Mouse (Mus musculus) erythroid progenitor cell, adult 5-6 weeks (primary cell): ENCODE data around the gene Plxnd1. TPM values are rescaled to one million over a fixed set of nuclear protein-coding genes. Genes with fewer than 3 reads are reported as not detected.

Source experiments
- ATAC-seq: replicated peaks from 2 replicates; pipeline ENCODE4 v1.8.0; 2016; ENCODE audit warnings: moderate number of reproducible peaks, mild to moderate bottlenecking, moderate TSS enrichment, inconsistent platforms; ENCODE audit not compliant: poor library complexity, low FRiP score, severe bottlenecking
- total RNA-seq, 2 experiments: library from RNA; stranded (forward) in 1 of 2; stranded (reverse) in 1 of 2; fragments of 150-400 nt in 1 of 2; fragments of 186-747, 209-891 nt in 1 of 2; gene quantifications; 2 replicates each; pipeline versions ENCODE4 v1.2.3 to v1.2.4; 2015 to 2017; ENCODE audit warnings: low replicate concordance in 2 of 2

Gene Plxnd1
- total RNA-seq, 2 experiments from 2014 or later = 2.0 to 9.6 TPM

DNA sequence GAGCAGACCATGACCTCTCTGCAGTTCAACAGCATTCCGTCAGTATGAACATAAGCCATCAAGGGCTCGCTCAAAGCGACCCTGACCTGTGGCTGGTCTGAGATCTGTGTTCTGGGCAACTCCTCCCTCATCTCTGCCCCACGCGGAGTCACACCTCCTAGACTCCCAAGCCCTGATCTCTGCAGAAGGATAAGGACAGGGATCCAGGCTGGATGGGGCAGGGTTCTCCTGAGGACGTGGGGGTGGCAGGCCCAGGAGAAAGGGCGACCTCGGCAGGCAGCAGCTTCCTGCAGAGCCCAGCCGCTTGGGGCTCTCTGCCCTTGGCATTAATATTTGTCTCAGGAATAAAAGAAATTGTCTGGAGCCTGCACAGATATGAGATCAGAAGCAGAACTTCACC is 9.2 kb downstream of the Plxnd1 start:
- no peak for ATAC-seq

GRCm38 (mm10) chr6:115984580-115984979 is 10.2 kb downstream of the Plxnd1 start:
- ATAC-seq = no peak

DNA sequence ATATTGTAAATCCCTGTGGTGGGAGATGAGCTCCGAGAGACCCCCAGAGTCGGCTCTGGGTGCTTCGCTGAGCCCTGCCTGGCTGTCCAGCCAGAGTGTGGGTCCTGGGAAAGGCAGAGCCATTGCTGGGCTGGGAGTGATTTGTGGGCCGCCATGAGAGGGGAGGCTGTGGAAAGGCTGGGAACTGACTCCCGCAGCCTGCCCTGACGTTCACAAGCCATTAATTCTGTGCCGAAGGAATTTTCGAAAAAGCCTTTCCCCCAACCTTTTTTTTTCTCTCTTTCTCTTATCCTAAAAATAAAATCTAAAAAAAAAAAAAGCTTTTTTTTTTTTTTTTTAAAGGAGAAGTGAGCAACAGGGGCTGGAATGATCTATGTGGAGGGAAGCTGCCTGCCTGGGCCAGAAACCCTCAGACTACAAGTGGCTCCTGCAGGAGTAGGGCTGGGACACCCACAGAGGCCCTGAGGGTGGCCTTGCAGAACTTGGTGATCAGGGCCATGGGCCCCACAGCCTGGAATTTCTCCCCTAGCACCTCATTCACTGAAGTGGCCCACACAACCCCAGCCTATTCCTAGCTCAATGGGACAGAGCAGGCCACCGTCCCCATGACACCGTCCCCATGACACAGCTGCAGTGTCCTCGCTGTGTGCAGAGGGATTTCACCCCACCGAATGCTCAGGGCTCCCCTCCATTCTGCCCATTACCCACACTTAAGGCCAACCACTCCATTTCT is 11.3 kb downstream of the Plxnd1 start:
- ATAC-seq = no peak

DNA sequence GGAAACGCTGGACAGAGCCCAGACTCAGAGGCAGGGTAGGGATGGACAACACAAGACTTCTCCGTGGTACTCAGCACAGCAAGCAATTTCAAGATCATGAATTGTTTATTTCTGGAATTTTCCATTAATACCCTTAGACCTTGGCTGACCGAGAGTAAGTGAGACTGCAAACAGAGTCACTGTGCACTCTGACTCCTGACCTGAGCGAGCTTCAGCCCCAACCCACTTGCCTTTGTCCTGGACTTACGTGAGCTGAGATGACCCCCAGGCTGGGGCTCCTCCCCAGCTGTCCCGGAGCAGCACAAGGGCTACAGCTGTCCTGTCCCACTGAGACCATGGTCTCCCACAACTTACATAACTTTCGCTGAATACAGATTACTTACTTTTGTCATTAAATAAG is 11.9 kb downstream of the Plxnd1 start:
- ATAC-seq = no peak

DNA sequence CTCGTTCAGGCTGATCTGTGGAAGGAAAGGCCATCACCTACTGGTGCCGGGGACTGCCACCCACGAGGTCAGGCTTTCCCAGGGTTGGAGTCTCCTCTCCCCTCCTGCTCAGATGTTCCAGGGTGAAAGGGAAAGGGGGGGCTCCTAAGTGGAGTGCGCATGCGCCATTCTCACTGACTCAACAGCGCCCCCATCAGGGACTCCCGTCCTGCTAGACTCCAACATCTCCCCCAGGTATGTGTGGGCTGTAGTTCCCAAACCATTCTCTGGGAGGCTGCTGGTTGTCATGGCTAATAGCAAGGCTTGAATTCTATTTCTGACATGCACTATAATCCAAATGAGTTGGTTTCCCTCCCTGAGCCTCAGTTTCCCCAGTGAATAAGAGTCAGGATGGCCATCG is 16.2 kb downstream of the Plxnd1 start:
- ATAC-seq = no peak

DNA sequence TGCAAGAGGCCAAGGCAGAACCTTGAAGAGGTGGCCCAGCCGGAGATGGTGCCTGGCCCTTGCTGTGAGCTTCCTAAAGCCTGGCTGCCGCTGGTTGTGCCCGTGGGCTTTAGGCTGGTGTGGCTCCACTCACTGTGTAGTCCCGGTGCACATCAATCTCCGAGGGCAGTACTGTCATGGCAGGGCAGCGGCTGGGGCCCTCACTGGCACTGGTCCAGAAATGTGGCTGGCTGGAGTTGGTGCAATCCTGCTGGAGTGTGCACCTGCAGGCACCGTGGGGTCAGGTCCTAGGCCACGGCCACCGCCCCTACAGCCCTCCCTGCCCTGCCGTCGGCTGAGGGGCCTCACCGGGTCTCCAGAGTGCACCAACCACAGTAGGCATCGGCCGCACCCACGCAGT is 17.0 kb downstream of the Plxnd1 start:
- no peak for ATAC-seq

DNA sequence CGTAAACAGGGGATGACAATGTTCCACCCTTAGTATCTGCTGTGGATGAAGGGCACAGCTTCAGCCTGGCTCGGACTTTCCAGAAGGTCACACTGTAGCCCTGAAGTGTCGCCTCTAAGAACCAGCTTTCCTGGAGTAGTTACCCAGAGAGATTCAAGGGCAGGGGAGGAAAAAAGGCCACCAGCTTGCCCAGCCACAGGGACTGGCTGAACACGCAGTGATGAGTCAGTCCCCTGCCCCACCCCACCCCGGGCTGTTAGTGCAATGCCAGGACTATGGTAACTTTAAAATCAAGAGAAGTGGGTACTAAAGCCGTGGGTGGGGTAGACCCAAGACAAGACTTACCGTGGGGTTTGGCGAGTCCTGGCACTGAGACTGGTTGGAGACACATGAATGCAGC is 19.2 kb downstream of the Plxnd1 start:
- no peak for ATAC-seq

DNA sequence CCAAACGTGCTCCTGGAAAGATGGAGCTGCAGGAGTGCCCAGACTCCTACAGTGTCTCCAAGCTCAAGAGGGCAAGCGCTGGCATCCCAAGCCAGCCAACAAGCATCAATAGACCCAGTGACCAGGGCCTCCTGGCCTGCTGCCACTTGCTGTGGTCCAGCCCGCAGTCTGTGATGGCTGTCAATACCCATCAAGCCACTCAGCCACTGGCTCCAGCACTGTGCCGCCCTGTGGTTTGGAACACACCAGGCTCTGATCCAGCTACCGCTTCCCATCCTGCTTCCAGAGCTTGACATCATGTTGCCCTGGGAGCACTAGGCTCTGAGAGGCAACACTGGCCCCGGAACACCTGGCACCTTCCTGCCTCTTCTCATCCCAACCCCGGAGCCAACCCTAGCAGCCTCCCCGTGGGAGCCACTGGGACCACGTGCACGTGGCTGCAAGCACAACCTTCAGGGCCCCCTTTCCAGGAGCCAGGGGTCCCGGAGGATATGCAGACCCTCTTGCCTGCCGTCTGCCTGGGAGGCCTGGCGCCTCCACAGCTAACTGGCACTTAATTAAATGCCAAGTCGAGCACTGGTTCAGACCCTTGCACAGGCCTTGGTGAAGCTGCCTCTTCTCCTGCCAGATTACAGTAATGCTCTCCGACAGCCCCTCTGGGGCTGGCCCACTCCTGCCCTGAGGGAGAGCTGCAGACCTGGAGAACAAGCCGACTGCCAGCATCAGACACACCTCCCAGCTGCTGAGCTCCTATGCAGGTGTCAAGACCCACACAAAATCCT is 20.7 kb downstream of the Plxnd1 start:
- ATAC-seq = no peak

DNA sequence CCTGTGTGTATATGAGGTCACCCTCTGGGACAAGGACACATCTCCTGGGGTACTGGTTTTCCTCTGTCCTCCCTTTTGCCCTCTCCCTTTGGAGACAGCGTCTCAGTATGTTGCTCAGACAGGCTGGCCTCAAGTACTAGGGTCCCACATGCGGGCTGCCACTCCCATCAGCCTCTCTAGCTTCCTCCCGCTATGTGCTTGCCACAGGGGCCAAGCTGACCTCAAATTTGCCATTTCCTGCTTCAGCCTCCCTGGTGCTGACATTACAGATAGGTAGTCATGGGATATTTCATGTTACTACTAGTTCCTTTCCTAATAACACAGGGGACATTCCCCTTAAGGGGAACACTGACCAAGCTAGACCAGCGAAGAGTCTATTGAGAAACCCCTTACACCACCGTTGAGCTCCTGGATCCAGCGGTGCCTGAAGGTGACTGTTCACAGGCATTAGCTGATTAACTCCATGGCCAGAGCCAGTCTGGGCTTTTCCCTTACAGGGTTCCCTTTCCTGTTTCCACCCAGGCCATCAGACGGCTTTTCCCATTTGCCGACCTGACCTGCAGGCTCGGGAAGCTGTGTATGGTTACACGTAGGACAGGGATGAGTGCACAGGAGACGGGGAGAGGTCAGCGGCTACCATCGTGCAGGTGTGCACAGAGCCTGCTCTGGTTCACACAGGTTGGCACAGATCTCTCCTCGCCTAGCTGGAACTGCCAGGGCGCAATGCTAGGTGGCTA is 21.5 kb downstream of the Plxnd1 start:
- no peak for ATAC-seq

DNA sequence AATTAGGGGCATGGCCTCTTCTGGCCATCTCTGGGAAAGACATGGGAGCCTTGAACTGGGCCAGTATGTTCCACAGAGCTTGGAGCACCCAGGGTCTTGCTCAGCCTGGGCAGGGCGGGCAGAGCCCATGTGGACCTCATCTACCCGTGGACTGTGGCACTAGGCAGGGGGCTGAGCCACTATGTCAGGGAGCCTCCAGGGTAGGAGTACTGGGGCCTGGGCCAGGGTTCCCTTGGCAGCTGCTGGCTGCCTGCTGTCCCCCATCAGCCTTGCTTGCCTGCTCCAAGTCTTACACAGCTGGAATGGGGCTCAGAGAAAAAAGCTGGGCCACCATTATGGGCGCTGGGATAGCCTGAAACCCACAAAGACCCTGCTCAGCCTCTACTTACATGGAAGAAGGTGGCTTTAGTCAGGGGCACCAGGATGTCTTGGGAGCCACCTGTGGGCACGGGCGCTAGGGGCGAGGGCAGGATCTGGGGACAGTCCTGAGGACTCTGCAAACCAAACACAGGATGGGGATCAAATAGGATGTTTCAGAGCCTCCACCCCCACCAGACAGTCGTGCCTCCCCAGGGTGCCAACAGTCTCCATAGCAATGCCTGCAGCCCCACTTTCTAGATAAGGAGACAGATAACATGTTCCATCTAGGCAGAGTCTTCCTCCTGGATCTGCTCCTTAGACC is 22.6 kb downstream of the Plxnd1 start:
- ATAC-seq = no peak

DNA sequence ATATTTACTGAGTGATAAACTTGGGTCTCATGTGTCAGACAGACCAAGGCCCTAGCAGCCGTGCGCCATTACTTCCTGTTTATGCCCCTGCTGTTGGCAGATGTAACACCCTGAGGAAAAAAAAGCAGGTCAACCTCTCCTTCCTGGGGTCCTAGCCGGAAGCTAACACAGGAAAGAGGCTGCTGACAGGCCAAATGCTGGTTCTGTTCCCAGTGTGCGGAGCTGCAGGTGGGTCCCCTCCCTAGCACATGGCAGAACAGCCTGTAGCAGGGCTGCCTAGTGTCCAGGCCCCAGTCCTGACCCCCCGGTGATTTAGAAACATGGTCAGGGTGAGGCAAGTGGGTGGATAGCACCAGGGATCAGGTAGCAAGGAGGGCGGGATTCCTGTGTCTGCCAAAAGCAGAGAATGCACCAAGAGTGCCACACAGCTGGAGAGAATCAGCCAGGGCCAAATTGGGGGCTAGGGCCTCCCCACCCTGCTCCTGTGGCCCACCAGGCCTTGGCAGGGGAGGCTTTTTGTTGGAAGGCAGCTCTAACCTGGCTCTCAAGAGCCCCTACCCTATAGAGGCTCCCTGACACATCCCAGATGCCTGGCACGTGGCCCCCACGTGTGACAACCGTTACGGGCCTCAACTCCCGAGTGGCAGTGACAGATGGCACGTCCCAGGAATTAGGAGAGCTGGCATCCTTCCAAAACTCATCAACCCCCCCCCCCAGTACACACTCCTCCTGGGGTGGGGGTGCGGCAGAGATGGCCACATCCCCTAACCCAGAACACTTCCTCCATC is 23.3 kb downstream of the Plxnd1 start:
- ATAC-seq = no peak

DNA sequence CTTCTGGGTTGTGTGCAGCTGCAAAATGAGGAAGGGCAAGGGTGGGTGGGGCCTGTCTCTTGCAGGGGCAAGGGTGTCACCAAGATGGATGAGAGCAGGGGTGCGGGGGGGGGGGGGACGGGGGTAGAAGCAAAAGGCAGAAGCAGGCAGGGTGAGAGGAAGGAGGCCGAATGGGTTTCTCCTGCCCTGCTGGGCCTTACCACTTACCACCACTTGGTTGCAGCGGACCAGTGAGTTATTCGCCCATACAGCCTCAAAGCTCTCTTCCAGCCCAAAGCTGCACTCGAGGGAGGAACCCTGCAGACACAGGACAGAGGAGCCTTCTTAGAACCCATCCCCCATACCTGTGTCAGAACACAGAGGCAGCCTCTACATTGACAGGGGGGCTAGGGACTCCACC is 24.9 kb downstream of the Plxnd1 start:
- ATAC-seq = no peak

DNA sequence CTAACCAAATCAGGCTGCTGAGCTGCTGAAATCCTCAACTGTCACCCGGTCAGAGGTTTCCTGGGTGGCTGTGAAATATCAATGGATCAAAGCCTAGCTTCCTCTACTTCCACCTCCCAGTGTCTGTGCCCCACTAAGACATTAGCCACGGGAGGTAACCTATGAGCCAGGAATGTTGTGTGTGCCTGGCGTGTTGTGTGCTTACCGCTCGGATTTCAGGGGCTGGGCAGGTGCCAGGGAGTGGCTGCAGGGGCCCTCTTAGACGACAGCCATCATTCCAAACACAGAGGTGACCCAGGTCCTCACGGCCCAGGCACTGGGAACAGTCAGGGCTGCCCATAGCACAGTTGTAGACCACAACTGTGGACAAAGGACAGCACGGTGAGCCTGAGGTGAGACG is 25.7 kb downstream of the Plxnd1 start:
- ATAC-seq = no peak

GRCm38 (mm10) chr6:115968700-115969099 is 26.1 kb downstream of the Plxnd1 start:
- no peak for ATAC-seq

DNA sequence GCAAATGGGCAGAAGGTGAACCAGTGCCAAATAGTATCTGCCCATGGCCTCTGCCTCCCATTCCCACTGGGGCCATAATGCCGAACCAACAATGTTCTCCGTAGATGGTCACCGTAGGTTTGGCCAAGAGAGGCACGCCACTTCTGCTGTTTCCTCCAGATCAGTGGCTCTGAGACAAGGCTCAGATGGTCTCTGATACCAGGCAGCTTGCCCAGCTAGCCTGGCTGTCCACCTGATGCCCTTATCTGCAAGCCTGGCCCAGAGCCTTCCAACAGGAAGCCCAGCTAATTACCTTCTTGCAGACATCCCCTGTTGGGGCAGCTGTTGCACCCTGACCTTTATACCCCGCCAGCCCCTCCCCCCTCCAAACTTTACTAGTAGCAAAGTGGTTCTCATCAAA is 26.7 kb downstream of the Plxnd1 start:
- no peak for ATAC-seq

DNA sequence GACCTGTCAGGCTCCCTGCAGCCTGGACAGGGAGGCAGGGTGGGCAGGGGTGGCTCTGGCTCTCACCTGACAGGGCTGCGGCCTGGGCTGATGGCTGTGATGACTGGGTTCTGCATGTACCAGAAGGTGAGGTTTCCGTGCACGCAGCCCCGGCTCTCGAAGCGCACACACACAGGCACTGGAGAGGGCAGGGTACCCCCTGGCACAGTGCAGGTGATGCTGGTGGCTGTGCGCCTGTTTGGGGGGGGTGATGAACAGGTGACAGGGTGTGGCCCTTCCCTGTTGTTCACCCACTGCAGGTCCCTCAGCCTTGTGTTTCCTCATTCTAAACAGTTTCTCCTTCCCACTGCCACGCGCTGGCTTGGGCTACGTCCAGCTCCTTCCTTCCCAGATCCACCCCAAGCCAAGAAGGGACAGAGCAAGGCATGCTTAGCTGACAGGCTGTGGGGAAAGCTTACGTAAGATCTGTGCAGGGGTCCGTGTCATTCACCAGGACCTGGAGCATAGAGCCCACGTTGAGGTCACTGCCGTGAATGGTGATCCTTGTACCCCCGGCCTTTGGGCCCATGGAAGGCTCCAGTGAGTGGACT is 27.4 kb downstream of the Plxnd1 start:
- no peak for ATAC-seq

GRCm38 (mm10) chr6:115966227-115966966 is 28.4 kb downstream of the Plxnd1 start:
- no peak for ATAC-seq

DNA sequence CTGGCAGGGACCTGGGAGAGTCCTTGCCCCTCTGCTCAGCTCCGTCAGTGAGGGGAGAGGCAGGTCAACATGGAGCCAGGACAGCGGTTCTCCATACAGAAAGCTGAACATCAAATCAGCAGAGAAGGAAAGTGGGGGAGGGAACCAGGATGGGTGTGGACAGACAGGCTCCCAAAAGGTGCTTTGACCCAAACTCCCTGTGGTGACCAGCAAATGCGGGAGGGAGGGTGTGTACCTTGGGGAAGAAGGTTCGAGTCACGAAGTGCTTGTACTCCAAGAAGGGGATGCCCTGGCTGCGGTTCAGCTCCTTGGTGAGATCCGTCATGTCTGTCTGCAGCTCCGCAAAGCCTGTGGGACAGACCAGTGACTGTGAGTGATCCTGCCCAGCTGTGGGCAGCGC is 31.1 kb downstream of the Plxnd1 start:
- ATAC-seq = no peak
